Mouse (Mus musculus) urinary bladder, adult 2 months (tissue): ENCODE measurements around the gene Rab37. TPM values are rescaled to one million over a fixed set of nuclear protein-coding genes. Genes with fewer than 3 reads are reported as not detected.
A peak's percentile ranks its signal among the peaks of the same experiment; 100 is the strongest.

Experiments
- DNase-seq: peaks from one replicate; pipeline ENCODE4 v3.0.0; 2022; ENCODE audit warnings: low spot score
- polyA plus RNA-seq: library from polyadenylated mRNA; depleted of rRNA; stranded (reverse); fragments of >200 nt; gene quantifications from 2 replicates; pipeline ENCODE4 v1.2.3, GENCODE M21; 2012

The Rab37 gene
- polyA plus RNA-seq, 1 experiment, result 0.94 TPM

- no peak for DNase-seq
Observed at GRCm38 (mm10) chr11:115131768-115132381, 40.6 kb downstream of the Rab37 start.

- no peak for DNase-seq
Observed at GRCm38 (mm10) chr11:115133800-115134199, 42.6 kb downstream of the Rab37 start, which contains the start of gene Cd300lf. TSS of gene Cd300lf (minus strand) at chr11:115133992.

- DNase-seq, result no peak
Observed at GRCm38 (mm10) chr11:115138597-115139262, 47.5 kb downstream of the Rab37 start.

- DNase-seq, result no peak
Observed at GRCm38 (mm10) chr11:115141970-115142369, 50.7 kb downstream of the Rab37 start.

- no peak for DNase-seq
Observed at GRCm38 (mm10) chr11:115147813-115148212, 56.6 kb downstream of the Rab37 start.

- no peak for DNase-seq
Observed at GRCm38 (mm10) chr11:115150741-115151254, 59.6 kb downstream of the Rab37 start.

GRCm38 (mm10) chr11:115151755-115152429, 60.7 kb downstream of the Rab37 start:
- no peak for DNase-seq

- DNase-seq, result no peak
Observed at GRCm38 (mm10) chr11:115153088-115153487, 61.9 kb downstream of the Rab37 start.

GRCm38 (mm10) chr11:115153699-115154292, 62.6 kb downstream of the Rab37 start:
- peak; percentile 64 for DNase-seq

GRCm38 (mm10) chr11:115155053-115155634, 63.9 kb downstream of the Rab37 start:
- no peak for DNase-seq

GRCm38 (mm10) chr11:115157933-115158719, 66.9 kb downstream of the Rab37 start:
- DNase-seq, result no peak

GRCm38 (mm10) chr11:115160016-115160797, 69.0 kb downstream of the Rab37 start:
- DNase-seq, result peak; percentile 86

- no peak for DNase-seq
Observed at GRCm38 (mm10) chr11:115160883-115161577, 69.8 kb downstream of the Rab37 start.

GRCm38 (mm10) chr11:115161578-115162204, 70.5 kb downstream of the Rab37 start:
- no peak for DNase-seq

GRCm38 (mm10) chr11:115162205-115162601, 71.0 kb downstream of the Rab37 start:
- DNase-seq, result no peak

GRCm38 (mm10) chr11:115162832-115163480, 71.7 kb downstream of the Rab37 start, which contains the start of gene Slc9a3r1:
TSS of gene Slc9a3r1 (plus strand) at chr11:115163341.
- peak; percentile 98 for DNase-seq

- DNase-seq, result no peak
Observed at GRCm38 (mm10) chr11:115163568-115164150, 72.4 kb downstream of the Rab37 start.

- DNase-seq, result no peak
Observed at GRCm38 (mm10) chr11:115164341-115164975, 73.2 kb downstream of the Rab37 start.
